Mouse (Mus musculus) limb, embryonic 15.5 days (tissue): Measurements from ENCODE around the gene Lrrc75a. TPM values are rescaled to one million over a fixed set of nuclear protein-coding genes. Genes with fewer than 3 reads are reported as not detected.
A peak's percentile ranks its signal among the peaks of the same experiment; 100 is the strongest.
"Not testable (repeated sequence)": the region's sequence is repeated elsewhere in the genome, so short reads cannot be mapped to it uniquely, and the experiment has no call there.

ENCODE experiments used
- ATAC-seq: fragments of 200-750 bp; cut with Nextera tagmentation; 2 replicates; pipeline ENCODE4 v1.8.0; 2017; ENCODE audit warnings: low read depth, moderate TSS enrichment; ENCODE audit not compliant: insufficient number of reproducible peaks, low FRiP score, low TSS enrichment
- H3K27ac ChIP-seq: fragments of 300-500 bp; sonication (generic); 2 replicates; pipeline ENCODE4 v1.5.1; 2015; ENCODE audit warnings: moderate library complexity, mild to moderate bottlenecking, inconsistent platforms
- H3K27me3 ChIP-seq: fragments of 300-500 bp; sonication (generic); 2 replicates; pipeline ENCODE4 v1.6.1; 2015; ENCODE audit warnings: inconsistent platforms
- H3K36me3 ChIP-seq: fragments of 300-500 bp; sonication (generic); 2 replicates; pipeline ENCODE4 v1.6.1; 2015; ENCODE audit warnings: inconsistent platforms
- H3K4me1 ChIP-seq: fragments of 300-500 bp; sonication (generic); 2 replicates; pipeline ENCODE4 v1.6.1; 2015; ENCODE audit warnings: inconsistent platforms
- H3K4me2 ChIP-seq: fragments of 300-500 bp; sonication (generic); 2 replicates; pipeline ENCODE4 v1.6.1; 2015; ENCODE audit warnings: mild to moderate bottlenecking, inconsistent platforms
- H3K4me3 ChIP-seq: fragments of 300-500 bp; sonication (generic); 2 replicates; pipeline ENCODE4 v1.5.1; 2015; ENCODE audit warnings: mild to moderate bottlenecking, inconsistent platforms
- H3K9ac ChIP-seq: fragments of 300-500 bp; sonication (generic); 2 replicates; pipeline ENCODE4 v1.6.1; 2015; ENCODE audit warnings: inconsistent platforms
- H3K9me3 ChIP-seq: fragments of 300-500 bp; sonication (generic); 2 replicates; pipeline ENCODE4 v1.6.1; 2016; ENCODE audit warnings: inconsistent platforms
- whole genome bisulfite sequencing: fragments of 180-500 bp; shearing (Covaris S2); methylation state at CpG from one replicate; pipeline ENCODE4 v1.1.7; 2015; 5-methylcytosine and 5-hydroxymethylcytosine counted together
- polyA plus RNA-seq: library from polyadenylated mRNA; unstranded; fragments of >200 nt; fragmentation: Nextera tagmentation; extraction: Ambion mirVana; gene quantifications from 2 replicates; pipeline ENCODE4 v1.2.1, GENCODE M21; 2015

The Lrrc75a gene
- polyA plus RNA-seq, 1 experiment from 2014 or later = 14.5 TPM

GRCm38 (mm10) chr11:62664250-62664649 lies 15.9 kb upstream of the Lrrc75a start:
- Histone ChIP-seq H3K4me3 (no peak overlapping the region), H3K27me3 (no peaks in the 10 kb centered on the region), H3K4me2 (no peak overlapping the region), H3K27ac (no peak overlapping the region), H3K36me3 (peaks cover 21% of the 10 kb centered on the region), H3K9me3 (no peaks in the 10 kb centered on the region), H3K9ac (no peak overlapping the region), H3K4me1 (no peaks in the 10 kb centered on the region)
- WGBS = 86% methylated on average over 6 of the region's 6 CpGs
- ATAC-seq = no peak

GRCm38 (mm10) chr11:62660885-62661284 lies 12.6 kb upstream of the Lrrc75a start:
- H3K27ac ChIP-seq = no peak overlapping the region
- no peaks in the 10 kb centered on the region for H3K27me3 ChIP-seq
- no peak overlapping the region for H3K4me3 ChIP-seq
- no peak overlapping the region for H3K9ac ChIP-seq
- H3K4me2 ChIP-seq = no peak overlapping the region
- WGBS = 58% methylated on average over 4 of the region's 4 CpGs
- no peaks in the 10 kb centered on the region for H3K4me1 ChIP-seq
- no peaks in the 10 kb centered on the region for H3K9me3 ChIP-seq
- ATAC-seq = no peak
- H3K36me3 ChIP-seq = peaks cover 21% of the 10 kb centered on the region

- H3K27me3 ChIP-seq = no peaks in the 10 kb centered on the region
- H3K9me3 ChIP-seq = no peaks in the 10 kb centered on the region
- no peak overlapping the region for H3K4me2 ChIP-seq
- H3K9ac ChIP-seq = no peak overlapping the region
- H3K4me3 ChIP-seq = no peak overlapping the region
- H3K36me3 ChIP-seq = peaks cover 14% of the 10 kb centered on the region; the same call in 1 of the 2 replicates
- no peak overlapping the region for H3K27ac ChIP-seq
- WGBS = 89% methylated on average over 3 of the region's 3 CpGs
- ATAC-seq = no peak
- peaks cover 19% of the 10 kb centered on the region for H3K4me1 ChIP-seq
These were observed 3.8 kb upstream of the Lrrc75a start for GRCm38 (mm10) chr11:62652080-62652479.

GRCm38 (mm10) chr11:62651563-62651962 lies 3.2 kb upstream of the Lrrc75a start:
- no peaks in the 10 kb centered on the region for H3K9me3 ChIP-seq
- H3K4me1 ChIP-seq = peaks cover 24% of the 10 kb centered on the region
- H3K4me2 ChIP-seq = no peak overlapping the region
- no peaks in the 10 kb centered on the region for H3K27me3 ChIP-seq
- H3K9ac ChIP-seq = no peak overlapping the region
- ATAC-seq = no peak
- H3K27ac ChIP-seq = no peak overlapping the region
- H3K4me3 ChIP-seq = no peak overlapping the region
- WGBS = 83% methylated on average over 3 of the region's 3 CpGs
- H3K36me3 ChIP-seq = peaks cover 14% of the 10 kb centered on the region; the same call in 1 of the 2 replicates

GRCm38 (mm10) chr11:62649803-62650202 lies 1.5 kb upstream of the Lrrc75a start:
- not testable (repeated sequence) for H3K36me3 ChIP-seq, H3K4me3 ChIP-seq, H3K27ac ChIP-seq, ATAC-seq, H3K27me3 ChIP-seq, H3K9me3 ChIP-seq, H3K9ac ChIP-seq
- H3K4me2 ChIP-seq = peak overlapping the region; percentile 90; the same call in 1 of the 2 replicates
- H3K4me1 ChIP-seq = peaks cover 42% of the 10 kb centered on the region
- 74% methylated on average over 4 of the region's 4 CpGs for WGBS

- Histone ChIP-seq H3K9me3 (no peaks in the 10 kb centered on the region), H3K27me3 (no peaks in the 10 kb centered on the region), H3K36me3 (0 out of 2 replicates have a peak, but pooled peaks cover 6% of the 10 kb centered on the region), H3K4me2 (peak within 1 kb of the TSS; percentile 90), H3K4me1 (peaks cover 52% of the 10 kb centered on the region), H3K4me3 (peak within 1 kb of the TSS; percentile 77), H3K9ac (peak within 1 kb of the TSS; percentile 72), H3K27ac (peak within 1 kb of the TSS; percentile 83)
- WGBS = under 1% methylated on average over 41 of the region's 53 CpGs
- ATAC-seq = peak; percentile 84
These were observed 468 bp upstream of the Lrrc75a start, which contains the start of gene Mmgt2 for GRCm38 (mm10) chr11:62648591-62649391. Gene Mmgt2 (plus strand): TSS chr11:62648664.

GRCm38 (mm10) chr11:62646958-62647515 lies 1.3 kb downstream of the Lrrc75a start:
- 0 out of 2 replicates have a peak, but pooled peaks cover 3% of the 10 kb centered on the region for H3K36me3 ChIP-seq
- peak overlapping the region; percentile 90 for H3K4me2 ChIP-seq
- 39% methylated on average over 7 of the region's 7 CpGs for WGBS
- H3K27ac ChIP-seq = peak overlapping the region; percentile 83
- no peak overlapping the region for H3K9ac ChIP-seq
- no peaks in the 10 kb centered on the region for H3K27me3 ChIP-seq
- peaks cover 68% of the 10 kb centered on the region for H3K4me1 ChIP-seq
- H3K4me3 ChIP-seq = peak overlapping the region; percentile 77
- no peaks in the 10 kb centered on the region for H3K9me3 ChIP-seq
- ATAC-seq = no peak

- Histone ChIP-seq H3K9me3 (no peaks in the 10 kb centered on the region), H3K36me3 (0 out of 2 replicates have a peak, but pooled peaks cover 3% of the 10 kb centered on the region), H3K4me1 (peaks cover 74% of the 10 kb centered on the region), H3K4me2 (peak overlapping the region; percentile 90), H3K4me3 (peak overlapping the region; percentile 77), H3K27ac (peak overlapping the region; percentile 83), H3K27me3 (no peaks in the 10 kb centered on the region), H3K9ac (no peak overlapping the region)
- WGBS = 14% methylated on average over 4 of the region's 4 CpGs
- ATAC-seq = no peak
These were observed 1.9 kb downstream of the Lrrc75a start for GRCm38 (mm10) chr11:62646495-62646843.

GRCm38 (mm10) chr11:62645732-62646494 lies 2.4 kb downstream of the Lrrc75a start:
- no peak for ATAC-seq
- Histone ChIP-seq H3K9me3 (no peaks in the 10 kb centered on the region), H3K27me3 (no peaks in the 10 kb centered on the region), H3K9ac (no peak overlapping the region), H3K4me2 (peak overlapping the region; percentile 90), H3K27ac (peak overlapping the region; percentile 83), H3K4me1 (peaks cover 75% of the 10 kb centered on the region), H3K36me3 (0 out of 2 replicates have a peak, but pooled peaks cover 3% of the 10 kb centered on the region), H3K4me3 (peak overlapping the region; percentile 77)
- WGBS = 17% methylated on average over 8 of the region's 8 CpGs

- H3K27ac ChIP-seq = peak overlapping the region; percentile 83
- H3K4me1 ChIP-seq = peaks cover 69% of the 10 kb centered on the region
- no peak overlapping the region for H3K9ac ChIP-seq
- no peak for ATAC-seq
- peak overlapping the region; percentile 77; the same call in 1 of the 2 replicates for H3K4me3 ChIP-seq
- 80% methylated on average over 4 of the region's 4 CpGs for WGBS
- H3K9me3 ChIP-seq = no peaks in the 10 kb centered on the region
- H3K4me2 ChIP-seq = peak overlapping the region; percentile 90; the same call in 1 of the 2 replicates
- H3K36me3 ChIP-seq = 0 out of 2 replicates have a peak, but pooled peaks cover 3% of the 10 kb centered on the region
- no peaks in the 10 kb centered on the region for H3K27me3 ChIP-seq
These were observed 3.0 kb downstream of the Lrrc75a start for GRCm38 (mm10) chr11:62645337-62645675.

- no peak for ATAC-seq
- Histone ChIP-seq H3K36me3 (0 out of 2 replicates have a peak, but pooled peaks cover 3% of the 10 kb centered on the region), H3K4me2 (no peak overlapping the region; the same call in 1 of the 2 replicates), H3K4me1 (peaks cover 72% of the 10 kb centered on the region), H3K27ac (peak overlapping the region; percentile 83), H3K9me3 (no peaks in the 10 kb centered on the region), H3K9ac (no peak overlapping the region), H3K4me3 (0 out of 2 replicates have a peak overlapping the region, but pooled peaks have one; percentile 77), H3K27me3 (no peaks in the 10 kb centered on the region)
- WGBS = 92% methylated on average over 5 of the region's 5 CpGs
These were observed 3.6 kb downstream of the Lrrc75a start for GRCm38 (mm10) chr11:62644602-62645336.
